Mouse (Mus musculus) Muller cell, postnatal 12 days (primary cell): ENCODE data around the gene Actc1.

Experiments
- DNase-seq: peaks from one replicate; pipeline ENCODE4 v3.0.0-alpha.2; 2015; ENCODE audit errors: inconsistent ontology term

The Actc1 gene

GRCm38 (mm10) chr2:114050150-114050549 is 3.2 kb downstream of the Actc1 start:
- no peak for DNase-seq

- no peak for DNase-seq
These were observed 4.0 kb downstream of the Actc1 start for GRCm38 (mm10) chr2:114049372-114049771.

- peak; percentile 4 for DNase-seq
These were observed 5.3 kb downstream of the Actc1 start for GRCm38 (mm10) chr2:114047960-114048611.

GRCm38 (mm10) chr2:114046151-114046664 is 7.1 kb downstream of the Actc1 start:
- DNase-seq = no peak

GRCm38 (mm10) chr2:114037926-114038325 is 15.4 kb downstream of the Actc1 start:
- no peak for DNase-seq

GRCm38 (mm10) chr2:114032259-114032658 is 21.1 kb downstream of the Actc1 start:
- DNase-seq = no peak

- DNase-seq = no peak
These were observed 30.0 kb downstream of the Actc1 start for GRCm38 (mm10) chr2:114023383-114023782.

- no peak for DNase-seq
These were observed 33.2 kb downstream of the Actc1 start for GRCm38 (mm10) chr2:114020210-114020563.

- no peak for DNase-seq
These were observed 33.7 kb downstream of the Actc1 start for GRCm38 (mm10) chr2:114019474-114020209.

- no peak for DNase-seq
These were observed 35.2 kb downstream of the Actc1 start for GRCm38 (mm10) chr2:114018136-114018535.

- DNase-seq = no peak
These were observed 38.5 kb downstream of the Actc1 start for GRCm38 (mm10) chr2:114014839-114015238.

- DNase-seq = no peak
These were observed 39.5 kb downstream of the Actc1 start for GRCm38 (mm10) chr2:114013846-114014245.

GRCm38 (mm10) chr2:114013295-114013771 is 40.0 kb downstream of the Actc1 start, which contains the start of gene Gjd2:
TSS of gene Gjd2 (minus strand) at chr2:114013619.
- DNase-seq = peak; percentile 41

- no peak for DNase-seq
These were observed 40.6 kb downstream of the Actc1 start for GRCm38 (mm10) chr2:114012749-114013211.

- DNase-seq = peak; percentile 50
These were observed 41.5 kb downstream of the Actc1 start for GRCm38 (mm10) chr2:114011838-114012237.

- no peak for DNase-seq
These were observed 45.0 kb downstream of the Actc1 start for GRCm38 (mm10) chr2:114008321-114008720.

GRCm38 (mm10) chr2:113997484-113997883 is 55.9 kb downstream of the Actc1 start:
- peak; percentile 26 for DNase-seq
